Mouse (Mus musculus) midbrain, embryonic 15.5 days (tissue): ENCODE results near the gene Olfr60. TPM values are rescaled to one million over a fixed set of nuclear protein-coding genes. Genes with fewer than 3 reads are reported as not detected.

Experiments used
- polyA plus RNA-seq: library from polyadenylated mRNA; unstranded; fragments of >200 nt; fragmentation: Nextera tagmentation; extraction: Ambion mirVana; gene quantifications from 2 replicates; pipeline ENCODE4 v1.2.1, GENCODE M21; 2015

Gene Olfr60
- polyA plus RNA-seq, 1 experiment from 2014 or later = not detected

Other genes with a start within 250 kb of the Olfr60 start
- gene Paox, start 245.9 kb downstream of the Olfr60 start, polyA plus RNA-seq = 7.4 and 7.5 TPM in 2 replicates
- 107 and 108 TPM in 2 replicates for gene Echs1, start 245.2 kb downstream of the Olfr60 start, polyA plus RNA-seq
- 32.4 and 34.8 TPM in 2 replicates for gene Mtg1, start 224.1 kb downstream of the Olfr60 start, polyA plus RNA-seq
- gene Sprn, start 206.8 kb downstream of the Olfr60 start, polyA plus RNA-seq = 23.7 and 25.5 TPM in 2 replicates
- gene Olfr522, start 196.9 kb downstream of the Olfr60 start, polyA plus RNA-seq = not detected in 2 replicates
- not detected in 2 replicates for gene Olfr523, start 188.5 kb downstream of the Olfr60 start, polyA plus RNA-seq
- gene Olfr524, start 155.7 kb downstream of the Olfr60 start, polyA plus RNA-seq = not detected in 2 replicates
- not detected in 2 replicates for gene Cd163l1, start 143.4 kb downstream of the Olfr60 start, polyA plus RNA-seq
- not detected in 2 replicates for gene 5830411N06Rik, start 114.4 kb downstream of the Olfr60 start, polyA plus RNA-seq
- not detected in 2 replicates for gene Olfr525, start 40.8 kb downstream of the Olfr60 start, polyA plus RNA-seq
- gene Olfr527, start 27.7 kb downstream of the Olfr60 start, polyA plus RNA-seq = not detected in 2 replicates
- not detected in 2 replicates for gene Olfr530, start 14.7 kb upstream of the Olfr60 start, polyA plus RNA-seq
- gene Olfr531, start 41.2 kb upstream of the Olfr60 start, polyA plus RNA-seq = not detected in 2 replicates
- not detected in 2 replicates for gene Olfr532, start 60.0 kb upstream of the Olfr60 start, polyA plus RNA-seq
- not detected in 2 replicates for gene Olfr533, start 101.7 kb upstream of the Olfr60 start, polyA plus RNA-seq
- gene Olfr535, start 122.5 kb upstream of the Olfr60 start, polyA plus RNA-seq = not detected in 2 replicates
- gene Olfr536, start 145.7 kb upstream of the Olfr60 start, polyA plus RNA-seq = not detected in 2 replicates
- not detected in 2 replicates for gene Olfr538, start 206.2 kb upstream of the Olfr60 start, polyA plus RNA-seq
- 0.03 and 0.04 TPM in 2 replicates for gene Olfr46, start 239.6 kb upstream of the Olfr60 start, polyA plus RNA-seq